Mouse (Mus musculus): ENCODE measurements around the gene Krcc1.
"Not testable (repeated sequence)": the region's sequence is repeated elsewhere in the genome, so short reads cannot be mapped to it uniquely, and the experiment has no call there.

Krcc1 gene

GRCm38 (mm10) chr6:71256166-71256565, 15.3 kb upstream of the Krcc1 start:
- ChIA-PET POLR2A (interaction anchor here (0.6 to 2.1 kb wide), 12 partner anchors 12 to 907 kb away, joined by 3 to 11 read pairs (median 4); partner anchors contain the start of gene Krcc1 (in 1 of the 4)), CTCF (interaction anchor here in 1 of 4 experiments (0.5 to 0.6 kb wide), 2 partner anchors 545 to 1455 kb away, joined by 3 to 8 read pairs; no protein-coding TSS in a partner anchor)

- CTCF ChIA-PET: interaction anchor here in 2 of 4 experiments (1.2 to 1.3 kb wide), 2 partner anchors 40 to 107 kb away, joined by 3 to 4 read pairs; no protein-coding TSS in a partner anchor
- POLR2A ChIA-PET: interaction anchor here in 2 of 4 experiments (0.6 to 2.1 kb wide), 5 partner anchors 13 to 656 kb away, joined by 3 to 11 read pairs (median 4); partner anchors contain the start of gene Krcc1 (in 1 of the 2)
These were observed 14.1 kb upstream of the Krcc1 start for GRCm38 (mm10) chr6:71257375-71257774.

- ChIA-PET POLR2A (no interaction called here), CTCF (interaction anchor here in 1 of 4 experiments (1.3 kb wide), 1 partner anchor 39 kb away, joined by 4 read pairs; no protein-coding TSS in a partner anchor)
These were observed 12.9 kb upstream of the Krcc1 start for GRCm38 (mm10) chr6:71258562-71258961.

GRCm38 (mm10) chr6:71259166-71259565, 12.3 kb upstream of the Krcc1 start:
- ChIA-PET CTCF (interaction anchor here in 1 of 4 experiments (0.6 kb wide), 1 partner anchor 490 kb away, joined by 10 read pairs; no protein-coding TSS in a partner anchor), POLR2A (interaction anchor here in 2 of 4 experiments (1.0 to 2.1 kb wide), 4 partner anchors 10 to 34 kb away, joined by 3 to 15 read pairs (median 4); partner anchors contain the start of gene Krcc1 (in 1 of the 2))

- ChIA-PET CTCF (interaction anchor here in 3 of 4 experiments (0.6 to 1.1 kb wide), 3 partner anchors 9 to 491 kb away, joined by 3 to 10 read pairs (median 3); no protein-coding TSS in a partner anchor), POLR2A (interaction anchor here in 3 of 4 experiments (0.6 to 2.1 kb wide), 11 partner anchors 8 to 84 kb away, joined by 3 to 15 read pairs (median 4); partner anchors contain the start of gene Krcc1 (in 1 of the 3))
These were observed 11.3 kb upstream of the Krcc1 start for GRCm38 (mm10) chr6:71260051-71260640.

GRCm38 (mm10) chr6:71261060-71261459, 10.4 kb upstream of the Krcc1 start:
- CTCF ChIA-PET: interaction anchor here in 1 of 4 experiments (0.6 kb wide), 1 partner anchor 113 kb away, joined by 3 read pairs; no protein-coding TSS in a partner anchor
- POLR2A ChIA-PET: interaction anchor here in 2 of 4 experiments (1.4 to 2.1 kb wide), 4 partner anchors 8 to 10 kb away, joined by 3 to 15 read pairs (median 6); partner anchors contain the start of gene Krcc1 (in 2 of the 2)

GRCm38 (mm10) chr6:71262142-71262833, 9.2 kb upstream of the Krcc1 start:
- POLR2A ChIA-PET: interaction anchor here in 3 of 4 experiments (0.6 to 1.7 kb wide), 5 partner anchors 8 to 470 kb away, joined by 3 to 5 read pairs (median 4); partner anchors contain the start of gene Krcc1 (in 2 of the 3)
- CTCF ChIA-PET: interaction anchor here in 1 of 4 experiments (0.6 to 1.0 kb wide), 2 partner anchors 37 to 101 kb away, joined by 3 to 6 read pairs; no protein-coding TSS in a partner anchor

GRCm38 (mm10) chr6:71267603-71268002, 3.9 kb upstream of the Krcc1 start:
- POLR2A ChIA-PET: interaction anchor here in 1 of 4 experiments (0.6 to 1.8 kb wide), 7 partner anchors 7 to 366 kb away, joined by 3 to 5 read pairs (median 3); partner anchors contain the start of gene Kdm3a
- CTCF ChIA-PET: not testable (repeated sequence)

GRCm38 (mm10) chr6:71268929-71269685, 2.4 kb upstream of the Krcc1 start:
- ChIA-PET CTCF (interaction anchor here in 2 of 4 experiments (0.9 to 1.2 kb wide), 5 partner anchors 9 to 119 kb away, joined by 3 to 4 read pairs (median 3); no protein-coding TSS in a partner anchor), POLR2A (interaction anchor here in 3 of 4 experiments (0.6 to 3.8 kb wide), 16 partner anchors 9 to 1186 kb away, joined by 3 to 20 read pairs (median 4); partner anchors contain the start of genes Chmp3 (in 1 of the 3) and Kdm3a (in 1 of the 3))

- ChIA-PET CTCF (interaction anchor here in 1 of 4 experiments (1.2 kb wide), 1 partner anchor 103 kb away, joined by 4 read pairs; no protein-coding TSS in a partner anchor), POLR2A (interaction anchor here in 3 of 4 experiments (0.6 to 3.8 kb wide), 7 partner anchors 9 to 275 kb away, joined by 3 to 20 read pairs (median 5); partner anchors contain the start of gene Chmp3 (in 1 of the 3))
These were observed 1.8 kb upstream of the Krcc1 start for GRCm38 (mm10) chr6:71269686-71270050.

- CTCF ChIA-PET: interaction anchor here in 3 of 4 experiments (0.6 to 1.1 kb wide), 12 partner anchors 28 to 1333 kb away, joined by 3 to 5 read pairs (median 3); no protein-coding TSS in a partner anchor
These were observed 998 bp upstream of the Krcc1 start for GRCm38 (mm10) chr6:71270301-71271056.

GRCm38 (mm10) chr6:71271057-71271388, 454 bp upstream of the Krcc1 start:
- ChIA-PET CTCF (interaction anchor here (0.6 to 1.8 kb wide), 12 partner anchors 28 to 1332 kb away, joined by 3 to 5 read pairs (median 3); no protein-coding TSS in a partner anchor), POLR2A (interaction anchor here in 3 of 4 experiments (0.6 to 3.8 kb wide), 82 partner anchors 8 to 1284 kb away, joined by 3 to 72 read pairs (median 5); partner anchors contain the start of genes Kdm3a (in 3 of the 3), Rmnd5a (in 3 of the 3), Immt (in 2 of the 3) and Rnf103 (in 2 of the 3))

More at GRCm38 (mm10) chr6:71270301-71271056, 998 bp upstream of the Krcc1 start:
- POLR2A ChIA-PET: interaction anchor here in 3 of 4 experiments (0.6 to 3.8 kb wide), 79 partner anchors 8 to 1285 kb away, joined by 3 to 72 read pairs (median 5); partner anchors contain the start of genes Kdm3a (in 3 of the 3), Rmnd5a (in 3 of the 3), Immt (in 2 of the 3) and Rnf103 (in 2 of the 3)

- ChIA-PET CTCF (interaction anchor here in 3 of 4 experiments (0.6 to 1.8 kb wide), 6 partner anchors 22 to 551 kb away, joined by 3 to 5 read pairs (median 4); no protein-coding TSS in a partner anchor), POLR2A (interaction anchor here in 3 of 4 experiments (0.6 to 3.8 kb wide), 36 partner anchors 8 to 640 kb away, joined by 3 to 72 read pairs (median 6); partner anchors contain the start of genes Chmp3 (in 2 of the 3), Kdm3a (in 2 of the 3), Rmnd5a (in 2 of the 3) and Immt (in 1 of the 3))
These were observed 852 bp downstream of the Krcc1 start for GRCm38 (mm10) chr6:71272316-71272741.

GRCm38 (mm10) chr6:71273715-71274114, 2.2 kb downstream of the Krcc1 start:
- CTCF ChIA-PET: no interaction called here
- POLR2A ChIA-PET: no interaction called here

GRCm38 (mm10) chr6:71274621-71275020, 3.1 kb downstream of the Krcc1 start:
- ChIA-PET CTCF (no interaction called here), POLR2A (interaction anchor here in 1 of 4 experiments (1.3 to 1.4 kb wide), 2 partner anchors 18 to 19 kb away, joined by 4 to 5 read pairs; no protein-coding TSS in a partner anchor)

GRCm38 (mm10) chr6:71279418-71279817, 7.9 kb downstream of the Krcc1 start:
- CTCF ChIA-PET: interaction anchor here in 1 of 4 experiments (0.7 kb wide), 1 partner anchor 11 kb away, joined by 3 read pairs; no protein-coding TSS in a partner anchor

More at GRCm38 (mm10) chr6:71279418-71279817, 7.9 kb downstream of the Krcc1 start:
- POLR2A ChIA-PET: interaction anchor here in 1 of 4 experiments (0.6 kb wide), 1 partner anchor 9 kb away, joined by 3 read pairs; no protein-coding TSS in a partner anchor
